Mouse (Mus musculus) myocyte (in vitro differentiated cells): ENCODE data around the gene Nat8f2. TPM values are rescaled to one million over a fixed set of nuclear protein-coding genes. Genes with fewer than 3 reads are reported as not detected.
"Not testable (repeated sequence)": the region's sequence is repeated elsewhere in the genome, so short reads cannot be mapped to it uniquely, and the experiment has no call there.

Experiments
- H3K27me3 ChIP-seq: one replicate; pipeline ENCODE4 v1.6.1; 2011; ENCODE audit not compliant: control insufficient read depth, insufficient read depth, insufficient read length
- H3K36me3 ChIP-seq: one replicate; pipeline ENCODE4 v1.6.1; 2011; ENCODE audit not compliant: control insufficient read depth, insufficient read depth
- H3K4me2 ChIP-seq: one replicate; pipeline ENCODE4 v1.6.1; 2011; ENCODE audit warnings: low read depth, control low read depth
- H3K4me3 ChIP-seq: one replicate; pipeline ENCODE4 v1.5.1; 2011; ENCODE audit warnings: mild to moderate bottlenecking, control low read depth, moderate library complexity
- H3K79me2 ChIP-seq: one replicate; pipeline ENCODE4 v1.6.1; 2011; ENCODE audit not compliant: control insufficient read depth, insufficient read depth
- H3ac ChIP-seq: one replicate; pipeline ENCODE4 v1.6.1; 2011; ENCODE audit not compliant: control insufficient read depth, insufficient read length
- CEBPB ChIP-seq: IDR thresholded peaks from 2 replicates; pipeline ENCODE4 v1.6.1; 2011; ENCODE audit warnings: mild to moderate bottlenecking, moderate library complexity; ENCODE audit not compliant: poor library complexity, insufficient read depth, severe bottlenecking
- E2F4 ChIP-seq: IDR thresholded peaks from one replicate; pipeline ENCODE4 v1.6.1; 2011; ENCODE audit warnings: mild to moderate bottlenecking, control low read depth, moderate library complexity; ENCODE audit not compliant: insufficient read depth
- MAX ChIP-seq: IDR thresholded peaks from one replicate; pipeline ENCODE4 v1.6.1; 2011; ENCODE audit warnings: low read depth, mild to moderate bottlenecking, control low read depth
- MYOD1 ChIP-seq, 3 experiments: IDR thresholded peaks; one replicate each; pipeline ENCODE4 v1.6.1; 2011; ENCODE audit warnings: control low read depth in 2 of 3, low read depth in 2 of 3, mild to moderate bottlenecking in 2 of 3, moderate library complexity in 1 of 3; ENCODE audit not compliant: insufficient read length in 2 of 3, control insufficient read depth in 1 of 3
- MYOG ChIP-seq, 3 experiments: IDR thresholded peaks; one replicate each; pipeline ENCODE4 v1.6.1; 2011; ENCODE audit warnings: control low read depth in 2 of 3, low read depth in 2 of 3, mild to moderate bottlenecking in 2 of 3; ENCODE audit not compliant: insufficient read length in 2 of 3, control insufficient read depth in 1 of 3, insufficient read depth in 1 of 3
- POLR2A ChIP-seq: IDR thresholded peaks from one replicate; pipeline ENCODE4 v1.6.1; 2011; ENCODE audit warnings: low read depth, mild to moderate bottlenecking, control low read depth, moderate library complexity; ENCODE audit not compliant: insufficient read length
- POLR2AphosphoS2 ChIP-seq: IDR thresholded peaks from one replicate; pipeline ENCODE4 v1.6.1; 2011; ENCODE audit warnings: low read depth, control low read depth; ENCODE audit not compliant: insufficient read length
- REST ChIP-seq: IDR thresholded peaks from one replicate; pipeline ENCODE4 v1.6.1; 2011; ENCODE audit warnings: mild to moderate bottlenecking, control low read depth, moderate library complexity; ENCODE audit not compliant: insufficient read depth, insufficient read length
- SRF ChIP-seq: IDR thresholded peaks from one replicate; pipeline ENCODE4 v1.6.1; 2011; ENCODE audit warnings: low read depth; ENCODE audit not compliant: control insufficient read depth, insufficient read length
- TCF12 ChIP-seq: IDR thresholded peaks from one replicate; pipeline ENCODE4 v1.6.1; 2011; ENCODE audit warnings: mild to moderate bottlenecking, control low read depth; ENCODE audit not compliant: poor library complexity, insufficient read depth, severe bottlenecking
- TCF3 ChIP-seq: IDR thresholded peaks from one replicate; pipeline ENCODE4 v1.6.1; 2011; ENCODE audit warnings: low read depth, control low read depth; ENCODE audit not compliant: insufficient read length
- USF1 ChIP-seq: IDR thresholded peaks from one replicate; pipeline ENCODE4 v1.6.1; 2011; ENCODE audit warnings: low read depth, mild to moderate bottlenecking, control low read depth, moderate library complexity
- polyA plus RNA-seq: library from polyadenylated mRNA; unstranded; fragments of >200 nt; fragmentation: generic; extraction: Trizol; gene quantifications from one replicate; pipeline ENCODE4 v1.2.1, GENCODE M21; 2012; ENCODE audit warnings: missing spikeins

Gene Nat8f2
- polyA plus RNA-seq, 1 experiment, result not detected

DNA sequence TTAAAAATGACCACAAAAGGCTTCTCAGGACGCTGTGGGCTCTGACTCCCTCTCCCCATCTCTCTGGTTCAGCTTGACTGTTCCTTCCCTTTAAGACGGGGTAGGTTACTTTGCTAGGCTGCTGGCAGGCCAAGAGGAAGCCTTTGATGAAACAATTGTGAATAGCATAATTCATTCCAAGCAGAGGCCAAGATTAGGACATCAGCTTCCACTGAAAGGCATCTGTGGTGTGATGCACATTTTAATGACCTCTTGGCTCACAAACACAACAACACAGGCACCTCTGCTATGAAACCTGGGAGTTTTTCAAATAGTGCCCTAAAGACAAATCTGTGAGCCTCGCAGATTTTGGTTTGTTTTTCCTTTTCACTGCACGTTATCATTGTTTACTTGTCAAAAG lies 29.0 kb downstream of the Nat8f2 start:
- Histone ChIP-seq H3K79me2 (no peaks in the 10 kb centered on the region), H3ac (no peak overlapping the region), H3K4me2 (no peak overlapping the region), H3K4me3 (no peak overlapping the region), H3K27me3 (no peaks in the 10 kb centered on the region), H3K36me3 (no peaks in the 10 kb centered on the region)
- no peak for TF ChIP-seq MYOD1 (IDR thresholded peaks at IDR 0.05; ENCODE audit: control insufficient read depth in 1 of 3, insufficient read length in 2 of 3, low read depth in 2 of 3)
- TF ChIP-seq MYOG (IDR thresholded peaks at IDR 0.05; ENCODE audit: control insufficient read depth in 1 of 3, insufficient read depth in 1 of 3, insufficient read length in 2 of 3, low read depth in 2 of 3), result no peak
- TF ChIP-seq MAX, result no peak
- no peak for TF ChIP-seq TCF3
- no peak for TF ChIP-seq USF1
- no peak for TF ChIP-seq POLR2AphosphoS2
- TF ChIP-seq POLR2A, result no peak
- TF ChIP-seq TCF12, result no peak
- no peak for TF ChIP-seq SRF
- TF ChIP-seq E2F4, result no peak
- TF ChIP-seq CEBPB, result no peak
- TF ChIP-seq REST, result no peak

DNA sequence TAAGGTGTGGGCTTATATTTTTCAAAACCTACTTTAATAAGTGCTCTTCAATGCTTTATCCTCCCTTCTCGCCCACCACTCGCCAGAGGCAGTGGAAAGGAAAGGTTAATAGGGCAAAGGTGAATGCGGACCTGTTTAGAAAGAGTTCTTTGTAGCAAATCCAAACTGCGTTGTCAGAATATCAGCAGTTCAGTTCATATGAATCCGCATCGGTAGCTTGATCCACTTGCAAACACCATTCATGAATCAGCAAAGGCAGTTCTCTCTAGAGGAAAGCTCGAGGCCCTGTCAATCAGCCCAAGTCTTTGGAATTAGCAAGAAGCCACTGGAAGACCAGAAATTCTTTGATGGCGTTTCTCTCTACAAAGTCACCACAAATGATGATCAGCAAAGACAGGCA lies 30.3 kb downstream of the Nat8f2 start:
- Histone ChIP-seq H3K27me3 (no peaks in the 10 kb centered on the region), H3K36me3 (no peaks in the 10 kb centered on the region), H3K79me2 (no peaks in the 10 kb centered on the region), H3K4me3 (no peak overlapping the region), H3ac (no peak overlapping the region), H3K4me2 (no peak overlapping the region)
- TF ChIP-seq MYOD1 (IDR thresholded peaks at IDR 0.05; ENCODE audit: control insufficient read depth in 1 of 3, insufficient read length in 2 of 3, low read depth in 2 of 3) (no peak), TCF3 (no peak), CEBPB (no peak), POLR2A (no peak), POLR2AphosphoS2 (no peak), TCF12 (no peak), USF1 (no peak), REST (no peak), SRF (no peak), MAX (no peak), E2F4 (no peak), MYOG (IDR thresholded peaks at IDR 0.05; ENCODE audit: control insufficient read depth in 1 of 3, insufficient read depth in 1 of 3, insufficient read length in 2 of 3, low read depth in 2 of 3) (no peak)

DNA sequence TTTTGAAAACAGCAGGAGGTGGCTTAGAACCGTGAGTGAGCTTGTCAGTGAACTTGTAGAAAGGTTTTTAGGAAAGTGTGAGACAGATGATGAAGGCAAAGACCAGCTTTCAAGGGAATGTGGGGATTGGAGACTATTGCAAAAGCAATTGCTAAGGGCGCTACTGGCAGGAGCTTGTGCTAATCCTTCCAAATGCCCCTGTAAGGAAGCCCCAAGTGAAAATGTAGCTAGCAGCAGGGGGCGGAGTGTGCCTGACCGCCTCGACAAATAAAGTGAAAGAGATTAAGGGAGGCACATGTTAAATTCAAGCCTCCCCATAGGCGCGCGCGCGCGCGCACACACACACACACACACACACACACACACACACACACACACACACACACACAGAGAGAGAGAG lies 31.7 kb downstream of the Nat8f2 start:
- H3K4me3 ChIP-seq, result not testable (repeated sequence)

DNA sequence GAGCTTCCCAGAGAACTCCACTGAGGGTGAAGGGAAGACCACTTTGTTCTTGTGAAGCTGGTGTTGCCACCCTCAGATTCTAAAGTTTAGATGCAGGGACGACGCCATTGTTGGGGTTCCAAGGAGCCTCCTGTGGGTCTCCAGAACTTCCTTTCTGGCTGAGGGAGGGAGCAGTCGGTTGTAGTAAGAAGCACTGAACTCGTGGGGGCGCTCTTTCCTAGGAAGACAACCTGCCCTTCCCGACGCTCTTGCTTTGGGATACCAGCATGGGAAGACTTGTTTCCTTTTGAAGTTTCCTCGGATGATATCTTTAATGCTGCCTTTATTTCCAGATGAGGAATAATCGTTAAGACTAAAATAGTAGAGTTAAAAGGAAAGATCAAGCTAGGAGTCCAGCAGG lies 32.1 kb downstream of the Nat8f2 start:
- not testable (repeated sequence) for H3K36me3 ChIP-seq, H3K4me3 ChIP-seq, H3K27me3 ChIP-seq, H3K79me2 ChIP-seq, H3K4me2 ChIP-seq, H3ac ChIP-seq

More for the DNA sequence above, 31.7 kb downstream of the Nat8f2 start:
- not testable (repeated sequence) for H3K79me2 ChIP-seq, H3K27me3 ChIP-seq, H3ac ChIP-seq, H3K4me2 ChIP-seq, H3K36me3 ChIP-seq

DNA sequence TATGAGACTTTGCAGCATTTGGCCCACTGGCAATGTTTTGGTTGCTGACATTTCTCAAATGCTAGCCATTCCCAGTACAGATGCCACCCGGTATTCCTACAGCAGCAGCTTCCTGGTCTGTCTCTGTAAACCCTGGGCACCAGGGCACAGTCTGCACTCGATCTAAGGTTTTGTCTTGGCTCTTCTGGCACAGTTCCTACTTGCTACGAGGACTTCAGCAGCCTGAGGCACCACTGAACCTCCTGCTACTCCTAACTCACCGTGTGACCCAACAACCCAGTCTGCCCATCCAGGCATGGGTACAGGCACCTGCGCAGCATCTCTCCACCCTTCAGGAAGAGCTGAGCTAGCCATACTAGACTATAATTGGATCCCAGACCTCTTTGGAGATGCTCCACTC lies 32.9 kb downstream of the Nat8f2 start:
- H3K79me2 ChIP-seq, H3K4me3 ChIP-seq, H3K27me3 ChIP-seq, H3K4me2 ChIP-seq, H3K36me3 ChIP-seq, H3ac ChIP-seq: not testable (repeated sequence)

DNA sequence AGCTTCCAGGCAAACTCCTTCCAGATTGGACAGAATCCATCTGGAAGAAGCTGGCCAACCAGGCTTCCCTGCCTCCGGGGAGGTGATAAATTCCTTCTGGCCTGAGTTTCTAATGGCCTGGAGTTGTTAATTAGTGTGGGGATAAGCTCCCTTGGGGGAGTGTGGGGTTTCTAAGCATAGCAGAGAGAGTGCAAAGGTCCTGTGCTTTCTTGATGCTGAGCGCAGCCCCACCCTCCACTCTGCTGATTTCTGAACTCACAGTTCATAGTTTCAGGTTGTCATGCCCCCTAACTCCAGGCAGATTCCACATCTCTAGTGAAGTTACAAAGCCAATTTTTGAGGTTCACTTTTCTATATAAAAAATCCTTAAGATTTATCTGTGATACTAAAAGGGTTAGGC lies 33.9 kb downstream of the Nat8f2 start:
- not testable (repeated sequence) for H3K4me2 ChIP-seq, H3K79me2 ChIP-seq, H3K27me3 ChIP-seq, H3K4me3 ChIP-seq, H3K36me3 ChIP-seq, H3ac ChIP-seq

DNA sequence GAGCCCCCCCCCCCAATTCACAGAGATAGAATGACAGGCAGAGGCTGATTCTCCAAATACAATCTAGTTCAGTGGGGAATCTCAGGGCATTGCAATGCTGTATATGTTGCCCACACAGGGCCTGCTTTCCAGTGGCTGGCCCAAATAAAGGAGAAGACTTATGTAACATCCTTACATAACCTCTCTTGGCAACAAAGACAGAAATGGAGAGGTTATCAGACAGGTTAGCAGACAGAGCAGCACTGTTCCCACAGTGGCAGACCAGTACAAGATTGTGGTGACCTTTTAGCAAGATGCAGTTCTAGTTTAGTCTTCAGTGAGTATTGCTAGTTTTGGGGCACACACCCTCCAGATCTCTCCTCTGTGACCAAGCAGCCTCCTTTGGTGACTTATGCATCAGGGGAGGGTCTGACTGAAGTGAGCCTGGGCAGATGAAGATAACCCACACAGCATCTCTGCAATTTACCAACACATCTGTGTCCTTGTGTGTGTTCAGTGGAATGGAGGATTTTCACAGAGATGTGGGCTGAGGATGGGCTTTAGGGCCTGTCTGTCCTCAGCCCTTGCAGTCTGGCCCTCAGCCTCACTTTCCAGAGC lies 34.4 kb downstream of the Nat8f2 start:
- H3ac ChIP-seq, H3K4me3 ChIP-seq, H3K4me2 ChIP-seq, H3K36me3 ChIP-seq, H3K79me2 ChIP-seq, H3K27me3 ChIP-seq: not testable (repeated sequence)
